Mouse (Mus musculus) limb, embryonic 15.5 days (tissue): ENCODE data around the gene Prrxl1. TPM values are rescaled to one million over a fixed set of nuclear protein-coding genes. Genes with fewer than 3 reads are reported as not detected.

Experiments used
- ATAC-seq: fragments of 200-750 bp; cut with Nextera tagmentation; 2 replicates; pipeline ENCODE4 v1.8.0; 2017; ENCODE audit warnings: low read depth, moderate TSS enrichment; ENCODE audit not compliant: insufficient number of reproducible peaks, low FRiP score, low TSS enrichment
- H3K27ac ChIP-seq: fragments of 300-500 bp; sonication (generic); 2 replicates; pipeline ENCODE4 v1.5.1; 2015; ENCODE audit warnings: moderate library complexity, mild to moderate bottlenecking, inconsistent platforms
- H3K27me3 ChIP-seq: fragments of 300-500 bp; sonication (generic); 2 replicates; pipeline ENCODE4 v1.6.1; 2015; ENCODE audit warnings: inconsistent platforms
- H3K36me3 ChIP-seq: fragments of 300-500 bp; sonication (generic); 2 replicates; pipeline ENCODE4 v1.6.1; 2015; ENCODE audit warnings: inconsistent platforms
- H3K4me1 ChIP-seq: fragments of 300-500 bp; sonication (generic); 2 replicates; pipeline ENCODE4 v1.6.1; 2015; ENCODE audit warnings: inconsistent platforms
- H3K4me2 ChIP-seq: fragments of 300-500 bp; sonication (generic); 2 replicates; pipeline ENCODE4 v1.6.1; 2015; ENCODE audit warnings: mild to moderate bottlenecking, inconsistent platforms
- H3K4me3 ChIP-seq: fragments of 300-500 bp; sonication (generic); 2 replicates; pipeline ENCODE4 v1.5.1; 2015; ENCODE audit warnings: mild to moderate bottlenecking, inconsistent platforms
- H3K9ac ChIP-seq: fragments of 300-500 bp; sonication (generic); 2 replicates; pipeline ENCODE4 v1.6.1; 2015; ENCODE audit warnings: inconsistent platforms
- H3K9me3 ChIP-seq: fragments of 300-500 bp; sonication (generic); 2 replicates; pipeline ENCODE4 v1.6.1; 2016; ENCODE audit warnings: inconsistent platforms
- WGBS: fragments of 180-500 bp; shearing (Covaris S2); methylation state at CpG from one replicate; pipeline ENCODE4 v1.1.7; 2015; 5-methylcytosine and 5-hydroxymethylcytosine counted together
- polyA plus RNA-seq: library from polyadenylated mRNA; unstranded; fragments of >200 nt; fragmentation: Nextera tagmentation; extraction: Ambion mirVana; gene quantifications from 2 replicates; pipeline ENCODE4 v1.2.1, GENCODE M21; 2015

Prrxl1 gene
- polyA plus RNA-seq, 1 experiment from 2014 or later = 0.06 TPM

GRCm38 (mm10) chr14:32684735-32685105 lies 85.5 kb downstream of the Prrxl1 start:
- H3K27ac ChIP-seq = no peak overlapping the region

GRCm38 (mm10) chr14:32685124-32685826 lies 86.1 kb downstream of the Prrxl1 start, which contains the start of gene 3425401B19Rik:
Gene 3425401B19Rik (minus strand): TSS chr14:32685293.
- no peak within 1 kb of the TSS; the same call in 1 of the 2 replicates for H3K4me3 ChIP-seq
- ATAC-seq = no peak

More at GRCm38 (mm10) chr14:32684735-32685105, 85.5 kb downstream of the Prrxl1 start:
- no peak for ATAC-seq
- Histone ChIP-seq H3K9ac (no peak overlapping the region), H3K9me3 (no peaks in the 10 kb centered on the region), H3K36me3 (no peaks in the 10 kb centered on the region), H3K4me3 (no peak overlapping the region; the same call in 1 of the 2 replicates), H3K4me2 (no peak overlapping the region), H3K27me3 (no peaks in the 10 kb centered on the region), H3K4me1 (peaks cover 14% of the 10 kb centered on the region)
- WGBS = 65% methylated on average over 19 of the region's 19 CpGs

GRCm38 (mm10) chr14:32695906-32696305 lies 96.7 kb downstream of the Prrxl1 start:
- Histone ChIP-seq H3K27me3 (no peaks in the 10 kb centered on the region), H3K9ac (no peak overlapping the region), H3K4me1 (peaks cover 7% of the 10 kb centered on the region; the same call in 1 of the 2 replicates), H3K4me2 (no peak overlapping the region), H3K36me3 (no peaks in the 10 kb centered on the region), H3K4me3 (no peak overlapping the region), H3K27ac (no peak overlapping the region), H3K9me3 (no peaks in the 10 kb centered on the region)
- 72% methylated on average over 2 of the region's 2 CpGs for WGBS
- no peak for ATAC-seq

More at GRCm38 (mm10) chr14:32685124-32685826, 86.1 kb downstream of the Prrxl1 start, which contains the start of gene 3425401B19Rik:
- Histone ChIP-seq H3K4me2 (no peak within 1 kb of the TSS), H3K27ac (no peak within 1 kb of the TSS), H3K36me3 (no peaks in the 10 kb centered on the region), H3K9me3 (no peaks in the 10 kb centered on the region), H3K4me1 (peaks cover 14% of the 10 kb centered on the region), H3K9ac (no peak within 1 kb of the TSS), H3K27me3 (no peaks in the 10 kb centered on the region)
- WGBS = 49% methylated on average over 16 of the region's 16 CpGs

GRCm38 (mm10) chr14:32696344-32696743 lies 97.1 kb downstream of the Prrxl1 start:
- no peak for ATAC-seq
- no peaks in the 10 kb centered on the region for H3K36me3 ChIP-seq
- no peak overlapping the region for H3K27ac ChIP-seq
- H3K9me3 ChIP-seq = no peaks in the 10 kb centered on the region
- peaks cover 8% of the 10 kb centered on the region; the same call in 1 of the 2 replicates for H3K4me1 ChIP-seq
- H3K4me2 ChIP-seq = no peak overlapping the region
- 73% methylated on average over 2 of the region's 2 CpGs for WGBS
- no peak overlapping the region for H3K9ac ChIP-seq
- no peaks in the 10 kb centered on the region for H3K27me3 ChIP-seq
- no peak overlapping the region for H3K4me3 ChIP-seq

GRCm38 (mm10) chr14:32697774-32698173 lies 98.6 kb downstream of the Prrxl1 start:
- H3K4me3 ChIP-seq = no peak overlapping the region
- H3K4me2 ChIP-seq = no peak overlapping the region
- H3K27me3 ChIP-seq = no peaks in the 10 kb centered on the region
- H3K27ac ChIP-seq = no peak overlapping the region
- no peaks in the 10 kb centered on the region for H3K36me3 ChIP-seq
- no peaks in the 10 kb centered on the region for H3K9me3 ChIP-seq
- no peak overlapping the region for H3K9ac ChIP-seq
- 63% methylated on average over 8 of the region's 8 CpGs for WGBS
- H3K4me1 ChIP-seq = peaks cover 10% of the 10 kb centered on the region; the same call in 1 of the 2 replicates
- no peak for ATAC-seq

GRCm38 (mm10) chr14:32698556-32698955 lies 99.3 kb downstream of the Prrxl1 start:
- WGBS = 85% methylated on average over 3 of the region's 3 CpGs
- ATAC-seq = no peak

More at GRCm38 (mm10) chr14:32698556-32698955, 99.3 kb downstream of the Prrxl1 start:
- H3K4me1 ChIP-seq = peaks cover 10% of the 10 kb centered on the region; the same call in 1 of the 2 replicates
- no peaks in the 10 kb centered on the region for H3K36me3 ChIP-seq
- no peak overlapping the region for H3K9ac ChIP-seq
- H3K27me3 ChIP-seq = no peaks in the 10 kb centered on the region
- H3K4me2 ChIP-seq = no peak overlapping the region
- no peak overlapping the region for H3K27ac ChIP-seq
- no peak overlapping the region for H3K4me3 ChIP-seq
- H3K9me3 ChIP-seq = no peaks in the 10 kb centered on the region

Other genes with a start within 250 kb of the Prrxl1 start
- gene 1700024G13Rik, start 211.0 kb upstream of the Prrxl1 start, polyA plus RNA-seq = not detected in 2 replicates
- gene Slc18a3, start 134.6 kb upstream of the Prrxl1 start, polyA plus RNA-seq = 0.14 TPM in 1 of 2 replicates, not detected in the other
- gene Chat, start 133.4 kb upstream of the Prrxl1 start, polyA plus RNA-seq = not detected in 2 replicates
- 19.0 and 20.1 TPM in 2 replicates for gene Ercc6, start 85.9 kb upstream of the Prrxl1 start, polyA plus RNA-seq
- gene 3425401B19Rik, start 85.9 kb downstream of the Prrxl1 start, polyA plus RNA-seq = 1.3 and 2.8 TPM in 2 replicates
- 0.93 and 1.4 TPM in 2 replicates for gene Tmem273, start 186.6 kb downstream of the Prrxl1 start, polyA plus RNA-seq
- not detected in 2 replicates for gene Fam170b, start 234.6 kb downstream of the Prrxl1 start, polyA plus RNA-seq